Mouse (Mus musculus) lung, postnatal 14 days (tissue): Measurements from ENCODE around the gene Armc9.

ENCODE experiments used
- DNase-seq: peaks from one replicate; pipeline ENCODE4 v3.0.0; 2021

The Armc9 gene

GRCm38 (mm10) chr1:86154133-86154823 is at the start of gene Armc9:
TSS of gene Armc9 (plus strand) at chr1:86154780.
- peak; percentile 93 for DNase-seq

- no peak for DNase-seq
Observed at GRCm38 (mm10) chr1:86105054-86105453, 49.5 kb upstream of the Armc9 start.

DNA sequence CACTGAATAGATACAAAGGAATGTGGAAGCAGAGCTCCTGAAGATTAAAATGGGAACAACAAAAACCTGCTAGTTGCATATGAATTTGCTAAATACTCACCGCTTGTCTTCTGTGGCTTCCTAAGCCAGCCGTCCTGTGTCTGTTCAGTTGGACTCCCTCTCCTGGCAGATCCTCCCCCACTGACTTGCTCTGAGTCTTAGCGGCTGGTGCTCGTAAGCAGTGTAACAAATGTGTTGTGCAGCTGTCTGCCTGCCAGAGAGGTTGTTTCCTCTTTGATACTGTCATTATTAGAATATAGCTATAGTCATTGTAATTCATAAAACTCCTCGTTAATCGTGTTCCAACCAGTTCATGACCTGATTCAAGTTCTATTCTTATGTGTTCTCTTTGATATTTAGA is 42.8 kb upstream of the Armc9 start, which contains the start of gene Htr2b:
TSS of gene Htr2b (minus strand) at position 192 of the 400 bp plus-strand sequence.
- peak; percentile 50 for DNase-seq

DNA sequence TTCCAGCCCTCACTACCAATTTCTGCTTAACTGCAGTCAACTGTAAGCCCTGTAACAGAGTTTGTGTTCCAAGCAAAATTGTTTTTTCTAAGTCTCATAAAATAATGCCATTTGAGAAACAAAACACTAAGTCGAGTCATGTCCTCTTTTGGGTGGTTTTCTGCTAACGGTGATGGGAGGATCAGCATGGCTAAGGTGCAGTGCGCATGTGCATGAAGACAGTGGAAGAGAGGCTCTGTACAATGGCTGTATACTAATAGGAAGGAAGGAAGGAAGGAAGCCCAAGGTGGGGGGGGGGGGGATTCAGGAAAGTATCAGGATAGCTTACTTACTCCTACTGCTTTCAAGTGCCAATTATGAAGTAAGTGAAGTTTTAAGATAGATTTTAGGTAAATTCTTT is 40.4 kb upstream of the Armc9 start:
- peak; percentile 14 for DNase-seq

DNA sequence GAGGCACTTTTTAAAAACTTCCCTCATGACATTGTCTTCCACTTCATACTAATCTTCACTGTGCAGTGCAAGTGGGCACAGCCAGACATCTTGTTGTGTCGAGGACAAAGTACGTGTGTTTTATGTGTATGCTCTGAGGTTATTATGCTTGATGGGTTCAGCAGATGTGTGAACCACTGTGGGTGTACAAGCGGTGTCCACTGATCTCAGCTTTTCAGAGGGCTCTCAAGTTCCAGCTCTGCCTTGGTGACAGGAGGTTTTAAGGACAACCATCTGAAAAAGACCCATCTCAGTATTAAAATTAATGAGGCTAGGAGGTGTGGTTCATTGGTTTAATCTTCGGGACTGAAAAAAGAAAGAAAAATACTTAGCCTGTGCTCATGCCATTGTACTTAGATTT is 35.0 kb upstream of the Armc9 start:
- no peak for DNase-seq

- no peak for DNase-seq
Observed at GRCm38 (mm10) chr1:86126036-86126435, 28.5 kb upstream of the Armc9 start.

GRCm38 (mm10) chr1:86133337-86133736 is 21.2 kb upstream of the Armc9 start, which contains the start of gene Gm21972:
TSS of gene Gm21972 (plus strand) at chr1:86133637.
- no peak for DNase-seq

DNA sequence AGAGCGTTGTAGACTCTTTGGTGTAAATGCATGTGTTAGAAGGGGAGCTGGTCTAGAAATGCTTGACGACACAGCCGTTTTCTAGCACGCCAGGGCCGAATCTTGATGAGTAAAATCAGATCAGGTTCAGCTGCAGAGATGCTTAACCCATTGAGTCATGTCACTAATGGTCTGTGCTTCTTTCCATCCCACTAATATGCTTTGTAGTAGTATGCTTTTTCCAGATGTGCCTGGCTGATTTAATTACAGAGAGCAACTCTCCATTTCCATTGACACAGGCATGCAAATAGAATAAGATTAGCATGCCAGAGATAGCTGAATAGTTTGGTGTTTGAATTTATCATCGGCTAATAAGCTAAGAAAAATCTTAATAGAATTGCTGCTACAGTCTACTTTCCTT is 19.3 kb upstream of the Armc9 start:
- no peak for DNase-seq

DNA sequence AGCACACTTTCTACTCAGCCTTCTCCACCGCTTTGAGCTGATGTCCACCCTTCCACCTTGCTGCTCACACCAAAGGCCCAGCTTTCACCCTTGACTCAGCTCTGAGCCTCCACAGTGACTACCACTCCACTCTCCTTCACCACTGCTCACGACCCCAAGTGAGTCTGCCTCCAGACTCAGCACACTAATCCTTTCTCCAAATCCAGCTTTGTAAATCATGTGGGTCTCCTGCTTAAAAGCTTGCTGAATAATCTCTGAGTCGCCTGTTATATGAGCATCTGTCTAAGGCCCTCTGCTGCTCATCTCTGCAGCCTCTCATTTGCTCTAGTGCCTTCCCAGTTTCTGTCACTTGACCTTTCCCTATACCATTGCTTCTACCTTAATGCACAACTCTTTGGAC is 13.5 kb upstream of the Armc9 start:
- DNase-seq: no peak

- DNase-seq: no peak
Observed at GRCm38 (mm10) chr1:86143165-86143564, 11.4 kb upstream of the Armc9 start.

DNA sequence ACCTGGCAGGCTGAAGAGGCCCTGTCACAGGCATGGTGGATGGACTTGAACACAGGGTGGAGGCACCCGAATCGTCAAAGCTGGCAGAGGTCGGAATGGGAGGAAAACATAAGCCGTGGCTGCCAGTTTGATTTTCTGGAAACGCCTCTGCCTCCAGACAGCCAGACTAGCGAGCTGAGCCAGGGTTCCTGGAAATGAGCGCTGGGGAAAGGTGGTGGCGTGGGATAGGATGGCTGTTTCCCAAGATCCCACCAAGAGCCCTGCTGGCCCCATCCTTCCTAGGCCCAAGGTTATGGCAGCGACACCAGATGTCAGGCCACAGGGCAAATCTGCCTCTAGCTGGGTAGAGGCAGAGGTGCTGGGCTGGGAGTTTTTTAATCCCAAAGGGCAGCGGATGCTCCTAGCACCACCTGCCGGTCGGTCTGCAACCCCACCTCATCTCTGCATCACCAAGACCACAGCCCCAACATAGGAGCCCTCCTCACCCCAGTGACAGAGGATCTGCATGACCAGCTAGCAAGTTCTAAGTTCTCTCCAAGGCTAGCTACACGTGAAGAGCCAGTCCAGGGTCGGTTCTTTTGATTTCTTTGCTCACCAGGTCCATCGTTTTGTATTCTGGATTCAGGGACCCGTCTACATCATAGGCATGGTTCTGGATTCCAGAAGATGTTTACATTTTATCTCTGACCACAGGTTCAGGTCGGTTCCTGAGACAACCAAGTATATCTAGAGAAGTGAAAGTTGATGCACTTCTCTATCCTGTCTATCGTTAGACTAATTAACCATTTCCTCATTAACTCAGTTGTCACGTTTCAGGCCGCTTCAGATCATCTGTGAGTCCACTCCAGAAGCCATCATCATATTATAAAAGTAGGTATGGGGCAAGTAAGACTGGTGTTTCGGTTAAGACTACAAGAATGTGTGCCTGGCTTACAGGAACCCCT is 10.3 kb upstream of the Armc9 start:
- DNase-seq: peak; percentile 8

DNA sequence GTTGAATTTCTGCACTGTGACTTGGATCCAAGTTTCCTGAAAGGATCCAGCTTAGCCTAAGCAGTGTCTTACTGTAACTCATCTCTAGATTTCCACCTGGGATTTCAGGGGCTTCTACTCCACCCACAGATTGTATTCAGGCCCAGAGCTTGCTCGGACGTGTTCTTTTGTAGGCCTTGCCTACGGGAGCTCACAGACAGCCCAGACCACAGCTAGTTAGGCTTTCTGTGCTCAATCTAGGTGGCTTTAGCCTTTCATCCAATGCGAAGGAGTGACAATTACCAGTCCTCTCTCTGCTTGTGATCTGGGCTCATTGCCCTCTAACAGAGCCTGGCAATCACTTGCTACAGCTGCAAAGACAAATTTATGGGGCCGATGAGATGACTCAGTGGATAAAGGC is 8.3 kb upstream of the Armc9 start:
- no peak for DNase-seq

- DNase-seq: no peak
Observed at GRCm38 (mm10) chr1:86147557-86147956, 7.0 kb upstream of the Armc9 start.

- no peak for DNase-seq
Observed at GRCm38 (mm10) chr1:86148161-86148560, 6.4 kb upstream of the Armc9 start.

- no peak for DNase-seq
Observed at GRCm38 (mm10) chr1:86150929-86151328, 3.7 kb upstream of the Armc9 start.

- DNase-seq: no peak
Observed at GRCm38 (mm10) chr1:86151376-86151775, 3.2 kb upstream of the Armc9 start.

DNA sequence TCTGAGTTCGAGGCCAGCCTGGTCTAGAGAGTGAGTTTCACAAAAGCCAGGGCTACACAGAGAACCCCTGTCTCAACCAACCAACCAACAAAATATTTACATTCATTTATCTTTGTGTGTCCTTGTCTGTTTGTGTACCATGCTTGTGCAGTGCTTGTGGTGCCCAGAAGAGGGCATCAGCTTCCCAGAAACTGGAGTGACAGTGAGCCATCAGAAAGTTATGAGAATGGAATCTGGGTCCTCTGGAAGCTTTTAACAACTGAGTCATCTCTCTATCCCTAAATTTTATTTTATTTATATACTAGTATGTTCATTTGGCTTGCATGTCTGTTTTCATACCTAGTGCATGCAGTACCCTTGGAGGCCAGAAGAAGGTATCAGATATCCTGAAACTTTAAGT is 2.0 kb upstream of the Armc9 start:
- DNase-seq: no peak

GRCm38 (mm10) chr1:86154824-86155164 is 214 bp downstream of the Armc9 start:
- DNase-seq: no peak

DNA sequence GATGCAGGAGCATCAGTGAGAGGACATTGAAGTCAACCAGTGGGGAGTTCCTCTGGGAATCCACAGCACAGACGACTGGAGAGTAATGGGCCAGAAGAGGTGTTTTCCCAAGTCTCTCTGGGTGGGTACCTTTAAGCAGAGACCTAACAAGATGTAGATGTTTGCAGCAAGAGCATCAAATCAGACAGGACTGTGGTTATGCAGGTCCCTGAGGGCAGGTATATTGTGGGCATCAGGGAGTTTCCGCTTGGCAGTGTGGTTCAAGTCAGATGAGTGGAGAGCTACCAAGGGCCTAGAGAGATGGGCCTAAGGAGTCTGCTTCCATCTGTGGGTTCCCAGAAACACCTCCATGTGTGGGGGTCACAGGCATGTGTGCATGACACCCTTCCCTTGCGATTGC is 1.5 kb downstream of the Armc9 start:
- no peak for DNase-seq

DNA sequence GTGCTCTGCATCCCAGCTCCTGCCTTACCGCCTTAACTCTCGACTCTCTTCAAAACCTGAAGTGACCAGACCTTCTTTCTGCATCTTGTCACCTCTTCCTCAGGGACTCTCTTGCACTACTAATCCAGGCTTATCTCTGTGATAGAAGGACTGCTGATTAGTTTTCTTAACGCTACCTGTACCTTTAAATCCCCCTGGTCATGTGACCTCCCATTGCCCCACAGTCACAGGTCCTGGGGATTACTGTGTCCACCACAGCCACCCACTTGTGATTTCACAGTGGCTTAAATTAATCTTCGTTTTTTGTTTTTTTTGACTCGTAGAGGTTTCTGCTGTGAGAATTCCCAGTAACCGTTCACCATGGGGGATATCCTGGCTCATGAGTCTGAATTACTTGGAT is 2.0 kb downstream of the Armc9 start:
- no peak for DNase-seq

DNA sequence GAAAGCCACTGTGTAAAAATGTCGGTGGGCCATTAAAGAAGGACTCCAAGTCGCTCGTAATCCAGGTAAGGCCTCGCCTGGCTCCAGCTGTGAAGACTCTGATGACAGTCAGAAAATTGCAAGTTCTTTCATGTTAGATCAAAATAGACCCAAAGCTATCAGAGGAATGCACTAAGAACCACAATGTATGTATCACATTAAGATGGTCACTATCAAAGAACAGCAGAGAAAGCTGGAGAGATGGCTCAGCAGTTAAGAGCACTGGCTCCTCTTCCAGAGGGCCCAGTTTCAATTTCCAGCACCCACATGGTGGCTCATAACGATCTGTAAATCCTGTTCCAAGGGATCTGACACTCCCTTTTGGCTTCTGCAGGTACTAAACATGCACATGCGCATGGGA is 5.5 kb downstream of the Armc9 start:
- no peak for DNase-seq

DNA sequence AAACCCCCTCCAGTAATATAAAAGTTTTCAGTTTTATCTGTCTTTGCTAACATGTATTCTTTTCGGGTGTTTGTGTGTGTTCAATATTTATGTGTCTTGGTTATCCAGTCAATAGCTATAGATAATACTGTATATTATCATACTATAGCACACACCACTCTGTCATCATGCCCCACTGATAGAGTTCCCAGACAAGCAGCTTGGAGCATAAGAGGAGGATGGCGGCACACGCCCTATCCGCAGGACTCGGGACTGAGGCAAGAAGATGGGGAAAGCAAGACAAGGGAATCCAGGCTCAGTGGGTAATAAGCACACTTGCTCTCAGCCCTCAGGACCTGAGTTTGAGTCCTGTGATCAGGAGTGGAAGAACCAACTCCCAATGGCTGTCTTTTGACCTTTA is 5.9 kb downstream of the Armc9 start:
- DNase-seq: no peak

DNA sequence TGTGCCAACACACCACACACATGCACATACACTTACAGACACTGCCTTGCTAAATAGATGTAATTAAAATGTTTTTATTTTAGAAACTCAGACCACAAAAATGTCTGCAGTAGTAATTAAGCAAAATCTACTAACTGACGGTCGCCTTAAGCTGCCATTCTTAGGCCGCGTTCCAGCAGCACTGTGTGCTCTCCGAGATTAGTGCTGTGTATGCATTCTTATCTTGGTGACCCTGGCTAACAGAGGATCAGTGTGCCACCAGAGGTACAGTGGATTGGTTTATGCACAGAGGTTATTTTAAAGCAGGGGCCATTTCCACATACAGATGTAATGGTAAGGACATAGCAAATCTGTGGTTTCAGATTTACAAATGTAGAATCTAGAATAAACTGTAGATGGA is 6.5 kb downstream of the Armc9 start:
- DNase-seq: no peak

DNA sequence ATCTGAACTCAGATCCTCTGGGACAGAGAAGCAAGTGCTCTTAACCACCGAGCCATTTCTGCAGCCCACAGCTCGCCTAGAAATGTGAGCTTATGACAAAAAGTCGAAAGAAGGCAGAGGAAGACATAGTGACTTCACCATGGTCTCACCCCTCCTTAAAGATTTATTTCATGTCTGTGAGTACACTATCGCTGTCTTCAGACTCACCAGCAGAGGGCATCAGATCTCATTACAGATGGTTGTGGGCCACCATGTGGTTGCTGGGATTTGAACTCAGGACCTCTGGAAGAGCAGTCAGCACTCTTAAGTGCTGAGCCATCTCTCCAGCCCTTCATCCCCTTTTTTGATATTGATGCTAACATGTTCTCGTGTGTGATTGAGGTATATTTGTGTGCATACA is 20.0 kb downstream of the Armc9 start:
- no peak for DNase-seq
